Mouse (Mus musculus) forebrain, embryonic 10.5 days (tissue): ENCODE measurements around the gene Plau. TPM values are rescaled to one million over a fixed set of nuclear protein-coding genes. Genes with fewer than 3 reads are reported as not detected.

Source experiments
- DNase-seq: peaks from one replicate; pipeline ENCODE4 v3.0.0-alpha.2; 2017; ENCODE audit warnings: low spot score; ENCODE audit errors: extremely low spot score
- H3K27ac ChIP-seq: fragments of 300-500 bp; sonication (generic); 2 replicates; pipeline ENCODE4 v1.5.1; 2016; ENCODE audit warnings: mild to moderate bottlenecking
- H3K27me3 ChIP-seq: fragments of 300-500 bp; sonication (generic); 2 replicates; pipeline ENCODE4 v1.6.1; 2016; ENCODE audit warnings: mild to moderate bottlenecking; ENCODE audit not compliant: poor library complexity, severe bottlenecking
- H3K36me3 ChIP-seq: fragments of 300-500 bp; sonication (generic); replicated peaks from 2 replicates; pipeline ENCODE4 v1.6.1; 2016; ENCODE audit warnings: mild to moderate bottlenecking, moderate library complexity
- H3K4me1 ChIP-seq: fragments of 300-500 bp; sonication (generic); 2 replicates; pipeline ENCODE4 v1.6.1; 2016
- H3K4me3 ChIP-seq: fragments of 300-500 bp; sonication (generic); 2 replicates; pipeline ENCODE4 v1.5.1; 2016; ENCODE audit warnings: mild to moderate bottlenecking, moderate library complexity
- H3K9me3 ChIP-seq: fragments of 300-500 bp; sonication (generic); 2 replicates; pipeline ENCODE4 v1.6.1; 2016; ENCODE audit warnings: mild to moderate bottlenecking, moderate library complexity
- WGBS: fragments of 180-500 bp; shearing (Covaris S2); methylation state at CpG from one replicate; pipeline ENCODE4 v1.1.7; 2016; 5-methylcytosine and 5-hydroxymethylcytosine counted together
- polyA plus RNA-seq: library from polyadenylated mRNA; unstranded; fragments of >200 nt; fragmentation: Nextera tagmentation; extraction: Ambion mirVana; gene quantifications from 2 replicates; pipeline ENCODE4 v1.2.1, GENCODE M21; 2016

Plau gene
- polyA plus RNA-seq, 1 experiment from 2014 or later, result 0.40 TPM

DNA sequence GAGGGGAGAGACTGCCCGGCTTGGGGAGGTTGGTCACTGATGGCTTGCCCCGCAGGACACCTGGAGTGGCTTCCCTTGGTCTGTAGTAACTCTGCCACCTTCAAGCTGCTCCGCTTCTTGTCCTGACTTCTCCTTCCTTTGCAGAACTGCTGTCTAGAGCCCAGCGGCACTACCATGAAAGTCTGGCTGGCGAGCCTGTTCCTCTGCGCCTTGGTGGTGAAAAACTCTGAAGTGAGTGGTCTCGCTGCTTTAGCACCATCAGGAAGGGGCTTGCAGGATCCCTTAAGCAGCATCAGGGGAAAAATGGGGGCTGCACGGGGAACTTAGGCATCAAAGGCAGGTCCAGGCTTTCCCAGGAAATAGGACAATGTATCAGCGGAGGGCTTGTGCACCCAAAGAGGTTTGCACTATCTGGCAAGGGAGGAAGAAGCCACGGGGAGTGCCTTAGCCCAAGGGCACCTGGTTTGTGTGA lies 481 bp downstream of the Plau start:
- peak overlapping the region; percentile 88 for H3K27ac ChIP-seq
- H3K36me3 ChIP-seq, result no peaks in the 10 kb centered on the region
- H3K9me3 ChIP-seq, result no peaks in the 10 kb centered on the region
- peaks cover 24% of the 10 kb centered on the region for H3K27me3 ChIP-seq
- H3K4me1 ChIP-seq, result peaks cover 18% of the 10 kb centered on the region
- H3K4me3 ChIP-seq, result peak overlapping the region; percentile 70
- 5% methylated on average over 10 of the region's 10 CpGs for WGBS
- DNase-seq, result no peak

DNA sequence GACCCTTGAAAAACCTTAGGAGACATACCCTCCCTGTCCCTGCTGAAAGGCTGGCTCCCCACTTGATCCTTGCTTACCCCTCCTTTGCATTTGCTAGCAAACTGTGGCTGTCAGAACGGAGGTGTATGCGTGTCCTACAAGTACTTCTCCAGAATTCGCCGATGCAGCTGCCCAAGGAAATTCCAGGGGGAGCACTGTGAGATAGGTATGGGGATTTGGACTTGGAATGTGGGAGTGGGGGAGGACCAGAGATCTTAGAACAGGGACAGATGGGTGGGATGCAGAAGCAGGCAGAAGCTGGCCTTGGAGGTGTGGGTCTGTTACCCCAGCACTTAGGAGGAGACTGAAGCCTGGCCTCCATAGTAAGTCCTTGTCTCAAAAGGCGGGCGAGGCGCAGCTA lies 1.2 kb downstream of the Plau start:
- Histone ChIP-seq H3K27ac (no peak overlapping the region), H3K4me3 (0 out of 2 replicates have a peak overlapping the region, but pooled peaks have one; percentile 70), H3K36me3 (no peaks in the 10 kb centered on the region), H3K27me3 (peaks cover 24% of the 10 kb centered on the region), H3K9me3 (no peaks in the 10 kb centered on the region), H3K4me1 (peaks cover 18% of the 10 kb centered on the region)
- DNase-seq, result no peak
- WGBS, result 76% methylated on average over 7 of the region's 7 CpGs

DNA sequence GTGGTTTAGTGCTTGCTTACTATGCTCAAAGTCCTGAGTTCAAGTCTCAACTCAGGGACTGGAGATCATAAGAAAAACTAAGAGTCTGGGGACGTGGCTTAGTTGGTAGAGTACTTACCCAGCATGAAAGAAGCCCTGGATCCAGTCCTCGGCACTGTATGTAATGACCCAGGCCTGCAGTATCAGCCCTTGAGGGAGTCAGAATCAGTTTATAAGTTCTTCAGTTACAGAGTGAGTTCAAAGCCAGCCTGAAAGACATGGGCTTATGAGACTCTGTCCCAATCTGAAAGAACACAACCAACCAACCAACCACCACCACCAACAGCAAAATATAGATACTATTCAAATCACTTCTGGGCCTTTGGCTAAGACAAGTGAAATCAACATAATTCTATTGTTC lies 5.1 kb downstream of the Plau start:
- Histone ChIP-seq H3K9me3 (no peaks in the 10 kb centered on the region), H3K27ac (no peak overlapping the region), H3K4me1 (peaks cover 11% of the 10 kb centered on the region), H3K36me3 (no peaks in the 10 kb centered on the region), H3K4me3 (no peak overlapping the region), H3K27me3 (peaks cover 21% of the 10 kb centered on the region)
- DNase-seq, result no peak
- 83% methylated on average over 2 of the region's 2 CpGs for WGBS

DNA sequence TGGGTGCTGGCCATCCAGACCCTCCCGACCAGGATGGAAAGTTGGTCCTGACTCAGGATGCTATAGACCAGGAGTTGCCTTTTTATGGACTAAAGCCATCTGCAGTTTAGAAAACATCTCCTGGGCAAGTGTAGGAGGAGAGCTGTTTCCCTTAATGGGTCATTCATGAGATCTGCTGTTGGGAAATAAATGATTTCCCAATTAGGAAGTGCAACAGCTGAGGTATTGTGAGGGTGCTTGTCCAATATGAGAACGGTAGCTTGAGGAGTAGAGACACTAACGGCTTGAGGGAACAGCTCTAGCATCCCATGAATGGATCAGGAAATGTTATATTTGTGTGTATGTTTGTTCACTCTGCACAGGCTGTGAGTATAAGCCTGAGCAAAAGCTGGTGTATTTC lies 6.2 kb downstream of the Plau start:
- DNase-seq, result no peak
- Histone ChIP-seq H3K4me3 (no peak overlapping the region), H3K27ac (no peak overlapping the region), H3K27me3 (peaks cover 10% of the 10 kb centered on the region), H3K4me1 (peaks cover under 1% of the 10 kb centered on the region), H3K36me3 (no peaks in the 10 kb centered on the region), H3K9me3 (no peaks in the 10 kb centered on the region)
- WGBS, result 84% methylated on average over 3 of the region's 3 CpGs

DNA sequence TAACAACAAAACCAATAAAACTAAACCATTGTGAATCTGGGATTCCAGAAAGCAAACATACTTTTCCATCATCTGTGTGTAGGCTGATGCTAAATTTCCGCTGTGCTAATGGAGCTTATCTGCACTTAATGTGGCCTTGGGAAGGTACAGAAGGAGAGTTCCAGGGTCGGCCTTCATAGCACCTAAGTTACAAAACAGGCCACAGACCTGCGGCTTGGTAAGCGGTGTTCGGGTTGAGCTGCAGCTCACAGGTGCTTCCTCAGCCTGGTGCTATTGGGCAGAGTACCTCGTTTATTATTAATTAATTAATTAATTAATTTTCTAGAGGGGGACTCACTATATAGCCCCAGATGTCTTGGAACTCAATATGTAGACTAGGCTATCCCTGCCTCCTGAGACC lies 7.7 kb downstream of the Plau start:
- no peaks in the 10 kb centered on the region; the same call in 1 of the 2 replicates for H3K4me1 ChIP-seq
- H3K36me3 ChIP-seq, result no peaks in the 10 kb centered on the region
- H3K9me3 ChIP-seq, result no peaks in the 10 kb centered on the region
- H3K4me3 ChIP-seq, result no peak overlapping the region
- H3K27me3 ChIP-seq, result no peaks in the 10 kb centered on the region
- no peak overlapping the region for H3K27ac ChIP-seq
- 88% methylated on average over 6 of the region's 6 CpGs for WGBS
- no peak for DNase-seq

DNA sequence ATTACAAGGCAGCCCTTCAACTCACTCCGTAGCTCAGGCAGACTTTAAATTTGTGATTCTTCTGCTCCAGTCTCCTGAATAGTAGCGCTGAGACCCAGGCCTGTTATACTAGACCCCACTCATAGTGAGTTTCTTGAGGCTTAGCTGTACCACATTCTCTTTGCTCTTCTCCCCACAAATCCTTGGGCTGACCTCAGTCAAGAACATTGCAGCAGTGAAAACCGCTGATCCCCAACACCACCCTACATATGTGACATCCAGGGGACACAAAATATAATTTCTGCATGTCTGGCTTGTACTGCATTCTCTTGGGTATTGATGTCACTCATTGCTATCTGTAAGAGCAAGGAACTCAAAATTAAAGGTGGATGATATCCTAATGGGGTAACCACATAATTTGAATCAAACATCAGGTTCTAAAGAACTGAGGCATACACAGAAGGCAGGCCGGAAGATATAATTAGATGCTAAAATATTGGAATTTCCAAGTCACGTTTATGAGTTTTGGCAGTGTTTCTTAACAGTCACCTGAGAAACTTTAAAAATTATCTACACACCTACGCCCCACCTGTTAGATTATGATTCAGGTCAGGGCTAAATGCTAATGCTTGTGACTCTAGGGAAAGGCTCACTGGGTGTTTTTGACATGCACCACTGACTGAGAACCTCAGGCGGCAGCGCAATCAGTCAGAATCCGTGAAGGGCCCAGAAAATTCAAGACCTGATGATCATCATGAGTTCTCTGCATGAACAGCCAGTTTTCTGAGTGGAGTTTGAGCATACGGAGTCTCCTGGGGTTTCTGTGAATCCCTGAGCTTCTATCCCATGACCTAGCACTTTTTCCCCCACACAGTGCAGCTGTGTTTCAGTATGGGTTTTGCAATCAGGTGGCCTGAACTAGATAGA lies 8.5 kb downstream of the Plau start:
- DNase-seq, result no peak
- Histone ChIP-seq H3K27ac (no peak overlapping the region), H3K9me3 (no peaks in the 10 kb centered on the region), H3K36me3 (no peaks in the 10 kb centered on the region), H3K27me3 (no peaks in the 10 kb centered on the region), H3K4me3 (no peak overlapping the region), H3K4me1 (no peaks in the 10 kb centered on the region; the same call in 1 of the 2 replicates)
- WGBS, result 92% methylated on average over 10 of the region's 10 CpGs

DNA sequence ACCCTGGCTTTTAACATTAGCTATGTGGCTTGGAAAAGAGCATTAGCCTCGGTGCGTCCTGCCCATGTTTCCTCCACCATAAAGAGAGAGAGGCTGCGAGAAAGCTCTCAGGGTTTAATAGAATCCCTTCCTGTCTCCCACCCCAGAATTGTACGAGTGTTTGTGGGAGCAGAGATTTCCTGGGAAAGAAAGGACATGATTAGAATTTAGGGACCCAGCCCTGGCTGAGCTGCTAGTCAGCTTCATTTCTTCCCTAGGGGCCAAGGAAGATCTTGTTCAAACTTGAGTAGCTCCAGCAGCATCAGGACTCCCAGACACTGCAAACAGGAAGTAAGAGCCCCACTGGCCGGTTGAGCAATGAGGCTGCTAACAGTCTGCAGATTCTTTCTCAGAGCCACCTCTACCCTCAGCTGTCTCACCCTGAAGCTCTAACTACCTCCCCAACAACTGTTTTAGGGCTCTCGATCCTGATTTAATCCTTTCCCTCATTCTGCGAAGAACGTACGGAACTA lies 9.2 kb downstream of the Plau start:
- H3K27ac ChIP-seq, result no peak overlapping the region

DNA sequence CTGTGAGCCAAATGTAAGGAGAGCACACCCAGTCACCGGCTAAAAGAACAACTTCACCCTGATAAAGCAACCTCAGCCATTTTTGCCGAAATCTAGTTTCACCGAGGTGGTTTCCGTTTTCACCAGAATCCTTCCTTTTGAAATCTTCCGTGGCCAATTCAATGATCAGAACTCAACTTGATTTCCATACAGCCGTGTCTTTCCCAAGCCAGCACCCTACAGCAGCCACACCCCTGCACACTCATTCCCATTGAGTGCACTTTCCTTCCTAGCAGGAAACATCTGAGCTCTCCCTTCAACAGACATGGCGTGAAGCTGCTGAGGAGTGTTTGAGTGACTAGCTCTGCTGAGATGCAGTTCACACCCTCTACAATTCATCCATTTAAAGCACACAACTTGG lies 9.8 kb downstream of the Plau start:
- Histone ChIP-seq H3K27ac (no peak overlapping the region), H3K4me1 (no peaks in the 10 kb centered on the region; the same call in 1 of the 2 replicates), H3K27me3 (no peaks in the 10 kb centered on the region), H3K36me3 (no peaks in the 10 kb centered on the region), H3K9me3 (no peaks in the 10 kb centered on the region), H3K4me3 (no peak overlapping the region)
- no peak for DNase-seq
- 87% methylated on average over 7 of the region's 7 CpGs for WGBS

More for the DNA sequence above, 9.2 kb downstream of the Plau start:
- H3K4me3 ChIP-seq, result no peak overlapping the region
- no peaks in the 10 kb centered on the region for H3K9me3 ChIP-seq
- 78% methylated on average over 9 of the region's 9 CpGs for WGBS
- no peaks in the 10 kb centered on the region for H3K36me3 ChIP-seq
- no peaks in the 10 kb centered on the region; the same call in 1 of the 2 replicates for H3K4me1 ChIP-seq
- H3K27me3 ChIP-seq, result no peaks in the 10 kb centered on the region
- DNase-seq, result no peak

DNA sequence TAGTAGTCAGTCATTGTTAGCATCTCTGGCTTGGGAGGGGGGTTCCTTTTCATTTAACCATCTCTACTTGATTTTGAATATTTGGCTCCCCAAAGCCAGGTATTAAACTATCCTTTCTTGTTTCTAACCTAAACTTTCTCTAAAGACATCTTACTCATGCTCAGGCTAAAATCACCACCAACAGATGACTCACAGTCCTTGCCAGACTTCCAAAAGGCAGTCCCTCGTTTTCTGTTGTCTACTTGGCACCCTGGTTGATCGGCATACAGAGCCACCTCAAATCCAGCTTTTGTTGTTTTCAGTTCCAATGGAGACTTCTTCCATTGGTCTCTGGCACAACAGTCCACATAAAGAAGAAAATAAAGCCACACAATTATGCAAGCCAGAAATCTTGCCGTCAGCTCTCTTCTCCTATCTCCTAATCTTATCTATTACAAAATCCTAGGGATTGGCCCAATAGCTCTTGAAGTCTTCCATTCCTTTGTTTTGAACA lies 11.2 kb downstream of the Plau start:
- Histone ChIP-seq H3K36me3 (no peaks in the 10 kb centered on the region), H3K9me3 (no peaks in the 10 kb centered on the region), H3K27me3 (no peaks in the 10 kb centered on the region), H3K4me3 (no peak overlapping the region), H3K4me1 (no peaks in the 10 kb centered on the region; the same call in 1 of the 2 replicates), H3K27ac (no peak overlapping the region)
- DNase-seq, result no peak
- WGBS, result 87% methylated on average over 3 of the region's 3 CpGs

DNA sequence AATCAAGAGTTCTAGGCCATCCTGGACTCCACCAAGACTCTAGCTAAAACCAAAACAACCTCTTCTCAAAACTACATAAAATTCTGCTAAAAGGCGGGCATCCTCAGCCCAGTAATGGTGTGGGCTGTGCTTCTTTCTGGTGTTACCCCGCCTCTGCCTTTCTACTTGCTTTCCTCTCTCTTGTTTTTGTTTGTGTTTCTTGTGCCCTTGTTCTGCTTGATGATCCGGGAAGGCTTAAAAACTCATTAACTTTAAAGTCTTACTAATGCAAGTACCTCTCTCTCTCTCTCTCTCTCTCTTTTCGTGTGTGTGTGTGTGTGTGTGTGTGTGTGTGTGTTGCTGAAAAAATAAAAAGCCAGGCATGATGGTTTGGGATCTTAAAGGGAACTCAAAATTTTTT lies 13.3 kb downstream of the Plau start:
- Histone ChIP-seq H3K36me3 (no peaks in the 10 kb centered on the region), H3K4me1 (no peaks in the 10 kb centered on the region; the same call in 1 of the 2 replicates), H3K27me3 (no peaks in the 10 kb centered on the region), H3K9me3 (no peaks in the 10 kb centered on the region), H3K27ac (no peak overlapping the region), H3K4me3 (no peak overlapping the region)
- no peak for DNase-seq
- 80% methylated on average over 4 of the region's 4 CpGs for WGBS

DNA sequence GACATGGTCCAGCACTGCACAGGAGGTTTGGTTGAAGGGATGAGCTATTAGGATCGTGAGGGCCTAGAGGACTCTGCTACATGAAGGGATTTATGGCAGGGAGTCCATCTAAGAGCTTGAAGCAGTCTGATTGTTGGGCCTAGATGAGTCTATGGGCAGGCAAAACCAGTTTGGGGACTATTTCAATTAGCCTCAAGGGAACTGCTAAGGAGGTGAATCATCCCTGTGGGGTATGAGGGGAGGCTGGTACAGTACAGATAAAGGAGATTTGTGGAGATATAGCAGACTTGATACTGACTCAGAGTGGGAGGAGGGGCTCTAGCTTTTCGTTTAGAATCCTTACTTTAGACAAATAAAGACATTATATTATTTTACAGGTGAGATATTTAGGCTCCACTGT lies 14.0 kb downstream of the Plau start:
- 85% methylated on average over 2 of the region's 2 CpGs for WGBS
- no peak for DNase-seq
- Histone ChIP-seq H3K4me3 (no peak overlapping the region), H3K27me3 (no peaks in the 10 kb centered on the region), H3K9me3 (no peaks in the 10 kb centered on the region), H3K4me1 (no peaks in the 10 kb centered on the region; the same call in 1 of the 2 replicates), H3K36me3 (no peaks in the 10 kb centered on the region), H3K27ac (no peak overlapping the region)

DNA sequence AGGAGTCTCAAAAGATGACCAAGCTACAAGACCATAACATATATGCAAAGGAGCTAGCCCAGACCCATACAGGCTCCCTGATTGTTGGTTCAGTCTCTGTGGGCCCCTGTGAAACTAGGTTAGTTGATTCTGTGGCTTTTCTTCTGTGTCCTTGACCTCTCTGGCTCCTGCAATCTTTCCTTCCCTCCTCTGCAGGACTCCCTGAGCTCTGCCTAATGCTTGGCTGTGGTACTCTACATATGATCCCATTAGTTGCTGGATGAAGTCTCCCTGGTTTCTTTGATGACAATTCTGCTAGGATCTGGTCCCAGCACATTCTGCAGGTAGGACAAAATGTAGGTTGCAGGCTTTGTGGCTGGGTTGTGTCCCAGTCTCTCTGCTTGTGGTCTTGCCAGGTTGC lies 15.3 kb downstream of the Plau start:
- no peak overlapping the region for H3K4me3 ChIP-seq
- H3K27ac ChIP-seq, result no peak overlapping the region
- H3K27me3 ChIP-seq, result no peaks in the 10 kb centered on the region
- DNase-seq, result no peak
- H3K4me1 ChIP-seq, result no peaks in the 10 kb centered on the region
- H3K9me3 ChIP-seq, result no peaks in the 10 kb centered on the region
- no peaks in the 10 kb centered on the region for H3K36me3 ChIP-seq

DNA sequence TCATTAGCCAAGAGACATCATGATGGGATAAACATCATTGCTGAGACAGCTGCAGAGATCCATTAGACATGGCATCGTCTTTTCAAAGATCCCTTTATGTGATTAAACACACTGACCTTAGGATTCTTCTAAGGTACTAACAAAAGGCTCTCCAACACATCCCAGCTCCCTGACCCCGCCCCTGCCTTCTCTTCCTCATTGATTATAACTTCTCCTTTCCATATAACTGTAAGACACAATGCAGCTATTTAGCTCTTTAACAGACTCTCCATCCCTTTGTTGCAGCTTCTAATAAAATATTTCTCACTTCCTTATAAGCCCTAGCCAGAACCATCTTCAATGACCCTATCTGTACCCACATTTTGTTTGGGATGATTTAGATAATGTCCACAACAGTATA lies 24.7 kb downstream of the Plau start:
- WGBS, result 77% methylated on average over 2 of the region's 2 CpGs
- Histone ChIP-seq H3K4me3 (no peak overlapping the region), H3K4me1 (no peaks in the 10 kb centered on the region), H3K36me3 (no peaks in the 10 kb centered on the region), H3K27ac (no peak overlapping the region), H3K27me3 (no peaks in the 10 kb centered on the region), H3K9me3 (no peaks in the 10 kb centered on the region)
- DNase-seq, result no peak
